Mouse (Mus musculus): ENCODE measurements around the gene Asdurf.
"Not testable (repeated sequence)": the region's sequence is repeated elsewhere in the genome, so short reads cannot be mapped to it uniquely, and the experiment has no call there.

The Asdurf gene

DNA sequence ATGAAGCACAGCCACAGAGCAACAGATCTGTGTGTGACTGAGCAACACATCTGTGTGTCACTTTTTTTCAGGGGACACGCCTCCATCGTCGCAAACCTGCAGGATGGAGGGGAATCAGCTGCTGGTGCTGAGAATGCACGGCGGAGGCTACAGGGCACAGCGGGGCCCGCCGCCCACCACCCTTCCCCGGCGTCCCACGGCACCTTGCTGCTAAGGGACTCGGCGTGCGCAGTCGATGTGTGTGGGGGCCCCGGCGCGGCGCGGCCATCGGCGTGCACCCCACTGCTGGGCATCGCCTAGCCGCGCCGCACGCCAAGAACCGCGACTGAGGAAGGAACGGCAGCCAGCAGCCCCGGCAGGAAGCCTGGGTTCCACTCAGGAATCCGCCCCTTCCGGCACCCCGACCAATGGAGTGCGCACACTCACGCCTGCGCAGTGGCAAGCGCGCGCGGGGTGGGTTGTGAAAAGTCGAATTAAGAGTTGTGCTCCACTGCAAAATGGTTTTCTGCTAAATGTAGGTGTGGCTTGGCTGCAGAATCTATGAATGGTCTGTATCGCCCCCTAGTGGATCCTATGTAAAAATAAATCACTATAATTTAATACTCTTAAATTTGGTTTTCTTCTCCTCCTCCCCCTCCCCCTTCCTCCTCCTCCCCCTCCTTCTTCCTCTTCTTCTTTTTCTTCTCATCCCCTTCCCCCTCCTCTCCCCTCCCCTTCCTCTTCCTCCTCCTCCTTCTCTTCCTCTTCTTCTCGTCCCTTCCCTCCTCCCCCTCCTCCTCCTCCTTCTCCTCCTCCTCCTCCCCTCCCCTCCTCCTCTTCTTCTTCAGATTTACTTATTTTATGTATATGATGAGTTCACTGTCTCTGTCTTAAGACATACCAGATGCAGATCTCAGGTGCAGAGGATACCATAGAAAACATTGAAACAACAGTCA lies at the start of gene Asdurf, which contains the start of the genes Gm28551 and Asnsd1:
TSS of gene Asdurf (minus strand) at position 293 of the 935 bp plus-strand sequence.
TSS of gene Gm28551 (minus strand) at position 341 of the 935 bp plus-strand sequence.
TSS of gene Asnsd1 (minus strand) at position 426 of the 935 bp plus-strand sequence.
- DNase-seq (ENCODE audit: low spot score): peak; percentile 96

DNA sequence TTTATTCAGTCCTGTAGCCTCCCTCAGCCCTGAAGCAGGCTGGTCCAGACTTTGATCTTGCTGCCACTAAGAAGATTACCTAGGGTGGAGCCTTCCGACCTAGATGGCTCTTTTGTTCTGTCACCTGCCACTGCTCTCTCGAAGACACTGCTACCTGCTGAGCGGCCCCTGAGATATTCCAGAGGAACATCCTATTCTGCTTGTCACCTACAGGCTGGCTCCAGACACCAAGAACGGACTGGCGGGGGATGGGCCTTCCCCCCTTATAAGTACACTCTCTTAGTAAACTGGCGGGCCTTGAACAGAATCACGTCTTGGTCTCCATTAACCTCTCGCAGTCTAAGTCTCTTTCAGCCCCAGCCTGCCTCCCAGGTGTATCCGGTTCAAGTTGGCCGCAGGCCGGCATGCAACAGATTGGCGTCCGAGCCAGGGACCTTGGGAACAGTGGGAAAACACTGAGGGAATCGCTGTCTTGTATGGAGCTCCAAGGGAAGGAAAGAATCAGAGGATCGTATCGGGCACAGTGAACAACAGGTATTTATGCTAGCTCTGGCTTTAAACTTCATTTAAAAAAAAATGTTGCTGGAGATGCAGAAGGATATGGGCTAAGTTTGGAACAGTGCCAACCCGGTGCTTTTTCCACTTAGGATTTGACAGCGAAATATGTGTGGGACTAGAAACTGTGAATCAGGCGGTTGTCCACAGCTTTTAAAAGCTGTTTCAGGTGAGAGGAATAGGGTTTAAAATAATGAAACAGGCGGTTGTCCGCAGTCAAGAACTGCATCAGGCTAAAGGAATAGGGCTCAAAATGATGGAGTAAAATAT lies 41.7 kb upstream of the Asdurf start:
- DNase-seq (ENCODE audit: low spot score): peak; percentile 39

DNA sequence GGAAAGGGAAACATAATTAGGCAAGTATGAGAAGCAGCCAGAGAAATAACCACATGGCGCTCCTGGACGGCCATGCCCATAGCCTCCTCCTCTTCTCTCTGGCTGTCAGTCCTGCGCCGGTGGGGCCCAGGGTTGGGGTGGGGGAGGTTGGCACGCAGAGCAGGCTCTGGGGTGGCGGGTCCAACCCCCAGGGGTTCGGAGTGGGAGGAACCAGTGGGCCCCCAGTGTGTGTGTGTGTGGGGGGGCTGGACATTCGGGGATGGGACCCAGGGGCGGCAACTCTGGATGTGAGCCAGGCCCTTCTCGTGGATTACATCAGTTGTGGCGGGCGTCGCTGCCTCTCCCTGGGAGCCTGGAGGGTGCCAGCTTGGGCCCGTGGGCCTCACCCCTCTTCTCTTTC lies 36.3 kb upstream of the Asdurf start:
- peak; percentile 40 for DNase-seq (ENCODE audit: low spot score)

DNA sequence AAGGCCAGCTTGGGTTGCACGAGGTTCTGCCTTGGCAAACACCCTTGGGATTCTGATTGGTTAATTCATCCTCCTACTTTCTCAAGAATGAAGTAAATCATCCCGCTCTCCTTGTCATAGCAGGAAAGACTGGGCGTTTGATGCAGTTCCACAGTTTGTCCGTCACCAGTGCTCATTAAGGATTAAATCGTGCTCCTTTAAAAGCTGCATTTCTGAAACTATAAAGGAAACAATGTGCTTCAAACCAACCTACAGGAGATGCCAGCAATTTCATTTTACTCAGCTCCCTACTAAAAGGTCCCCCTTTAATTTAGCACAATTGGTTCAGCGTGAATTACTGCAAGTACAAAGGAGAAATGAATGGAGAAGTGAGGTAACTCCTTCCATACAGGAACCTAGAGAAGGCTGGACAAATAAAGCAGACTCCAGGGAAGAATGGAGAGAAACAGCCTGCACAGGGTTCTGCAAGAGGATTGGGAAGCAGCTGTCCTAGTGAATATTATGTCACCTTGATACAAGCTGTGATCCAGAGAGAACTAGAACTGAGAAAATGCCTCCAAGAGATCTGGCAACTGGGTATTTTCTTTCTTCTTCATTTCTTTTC lies 31.8 kb upstream of the Asdurf start:
- no peak for DNase-seq (ENCODE audit: low spot score)

DNA sequence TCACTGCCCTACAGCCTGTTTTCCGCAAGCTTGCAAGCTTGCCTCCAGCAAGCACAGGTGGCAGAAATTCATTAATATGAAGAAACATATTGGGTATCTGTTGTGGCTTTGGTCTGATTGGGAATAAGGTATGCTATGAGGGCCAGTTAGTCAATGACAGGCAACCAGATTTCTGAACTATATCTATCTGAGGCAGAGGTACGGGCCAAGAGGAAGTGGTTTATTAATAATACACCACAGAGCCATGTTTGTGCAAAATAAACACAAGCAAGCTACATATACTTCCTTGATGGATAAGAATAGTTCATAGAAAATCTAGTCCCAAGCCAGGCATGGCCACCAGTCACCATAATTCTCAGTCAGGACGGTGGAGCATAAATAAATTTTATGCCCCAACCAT lies 25.3 kb upstream of the Asdurf start:
- no peak for DNase-seq (ENCODE audit: low spot score)

GRCm38 (mm10) chr1:53375965-53376364 lies 23.5 kb upstream of the Asdurf start:
- not testable (repeated sequence) for DNase-seq (ENCODE audit: low spot score)

- no peak for DNase-seq (ENCODE audit: low spot score)
Observed at GRCm38 (mm10) chr1:53358988-53359387, 6.6 kb upstream of the Asdurf start.

- DNase-seq (ENCODE audit: low spot score): no peak
Observed at GRCm38 (mm10) chr1:53341071-53341470, 11.3 kb downstream of the Asdurf start.

- DNase-seq (ENCODE audit: low spot score): not testable (repeated sequence)
Observed at GRCm38 (mm10) chr1:53337403-53337802, 15.0 kb downstream of the Asdurf start.

GRCm38 (mm10) chr1:53335465-53335864 lies 17.0 kb downstream of the Asdurf start:
- no peak for DNase-seq (ENCODE audit: low spot score)

DNA sequence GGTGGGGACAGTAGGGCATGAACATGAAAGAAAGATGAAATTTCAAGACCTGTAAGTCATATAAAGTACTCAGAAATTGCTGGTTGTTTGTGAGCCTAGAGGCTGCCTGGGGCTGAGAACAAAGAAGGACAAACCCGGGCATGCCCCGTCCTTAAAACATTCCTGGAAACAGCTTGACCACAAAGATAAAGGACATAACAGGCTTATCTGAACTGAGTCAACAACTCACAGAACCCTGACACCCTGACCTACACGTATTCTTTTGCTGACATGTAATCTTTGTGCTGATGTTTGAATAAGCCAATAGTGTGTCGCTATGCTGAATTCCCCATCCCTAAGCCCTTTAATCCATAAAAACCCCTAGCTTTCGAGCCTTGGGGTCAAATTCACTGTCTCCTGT lies 18.9 kb downstream of the Asdurf start:
- not testable (repeated sequence) for DNase-seq (ENCODE audit: low spot score)

GRCm38 (mm10) chr1:53324827-53325494 lies 27.5 kb downstream of the Asdurf start:
- no peak for DNase-seq (ENCODE audit: low spot score)

DNA sequence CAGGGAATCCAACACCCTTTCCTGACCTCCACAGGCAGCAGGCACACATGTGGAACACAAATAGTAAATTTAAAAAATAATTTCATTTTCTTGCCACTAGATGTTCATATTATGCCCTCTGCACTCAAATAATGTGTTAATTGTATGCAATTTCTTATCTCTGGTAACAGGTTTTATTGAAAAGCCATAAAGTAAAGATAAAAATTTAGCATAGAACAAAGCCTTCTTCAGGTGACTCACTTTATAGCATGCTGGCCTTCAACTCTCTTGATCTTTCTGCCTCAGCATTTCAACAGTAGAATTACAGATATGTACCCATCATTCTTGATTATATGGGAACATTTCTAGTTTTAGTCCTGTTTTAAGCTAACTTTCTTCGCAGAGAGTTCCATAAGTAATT lies 28.1 kb downstream of the Asdurf start:
- DNase-seq (ENCODE audit: low spot score): no peak

DNA sequence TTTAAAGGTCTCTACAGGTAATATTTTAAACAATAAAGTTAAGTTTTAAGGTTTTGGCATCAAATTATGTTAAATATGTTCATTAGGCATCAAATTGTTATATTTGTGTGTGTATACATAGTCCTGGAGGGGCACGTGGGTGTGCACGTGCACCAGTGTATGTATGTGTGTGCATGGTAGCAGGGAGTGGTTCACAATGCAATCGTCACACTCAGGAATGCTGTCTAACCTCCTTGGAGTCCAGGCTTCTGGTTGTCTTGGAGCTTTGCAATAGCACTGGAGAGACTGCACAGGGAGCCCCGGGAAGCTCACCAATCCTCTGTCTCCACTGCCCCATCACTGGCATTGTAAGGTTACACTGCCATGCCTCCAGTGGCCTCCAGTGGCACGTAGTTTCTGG lies 29.2 kb downstream of the Asdurf start:
- no peak for DNase-seq (ENCODE audit: low spot score)

DNA sequence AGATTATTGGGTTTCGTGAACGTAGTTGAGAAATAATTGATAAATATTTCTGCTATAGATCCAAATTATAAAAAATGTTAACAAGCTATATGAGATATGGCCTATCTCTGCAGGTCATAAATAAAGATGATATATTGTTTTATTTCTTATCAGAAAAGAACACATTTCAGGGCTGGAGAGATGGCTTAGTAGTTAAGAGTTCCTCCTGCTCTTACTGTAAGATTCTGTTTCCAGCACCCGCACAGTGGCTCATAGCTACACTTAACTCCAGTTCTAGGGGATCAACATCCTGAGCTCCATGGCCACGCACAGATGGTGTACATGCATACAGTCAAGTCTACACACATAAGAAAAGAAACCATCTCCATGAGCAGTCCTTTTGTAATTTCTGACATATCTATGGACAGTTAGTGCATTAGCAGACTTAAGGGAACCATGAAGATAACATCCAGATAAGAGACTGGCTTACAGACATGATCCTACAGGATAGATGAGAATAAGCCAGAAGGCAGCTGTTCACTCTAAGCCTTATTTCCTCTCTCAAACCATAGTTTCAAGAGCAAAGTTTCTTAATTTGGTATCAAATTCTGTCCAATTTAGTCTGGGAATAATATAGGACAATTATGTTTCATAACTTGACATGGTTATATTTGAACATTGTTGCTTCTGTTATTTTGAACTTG lies 30.6 kb downstream of the Asdurf start:
- no peak for DNase-seq (ENCODE audit: low spot score)

GRCm38 (mm10) chr1:53312989-53313967 lies 39.1 kb downstream of the Asdurf start, which contains the start of gene Osgepl1:
Gene Osgepl1, plus strand, starts transcription at chr1:53313624.
- DNase-seq (ENCODE audit: low spot score): peak; percentile 90

- DNase-seq (ENCODE audit: low spot score): no peak
Observed at GRCm38 (mm10) chr1:53300506-53300905, 51.9 kb downstream of the Asdurf start.

Data from testis, postnatal 10 days (tissue).